Mouse (Mus musculus) lung, adult 2 months (tissue): ENCODE measurements at regions not wholly inside any gene's neighbourhood (a gene's known extent, or its start where the extent isn't known, plus 50 kb on each side); places are given as distances from the start of the nearest gene placed in this dataset.

Experiments used
- CTCF ChIP-seq: fragments of 200-500 bp; IDR thresholded peaks from 2 replicates; pipeline ENCODE4 v1.5.1; 2011; ENCODE audit warnings: mild to moderate bottlenecking, low read length, control low read depth; ENCODE audit not compliant: insufficient read depth
- POLR2A ChIP-seq: fragments of 200-500 bp; IDR thresholded peaks from 2 replicates; pipeline ENCODE4 v1.6.1; 2011; ENCODE audit warnings: low read depth, mild to moderate bottlenecking, control low read depth, low read length, borderline replicate concordance; ENCODE audit errors: extremely low read depth

DNA sequence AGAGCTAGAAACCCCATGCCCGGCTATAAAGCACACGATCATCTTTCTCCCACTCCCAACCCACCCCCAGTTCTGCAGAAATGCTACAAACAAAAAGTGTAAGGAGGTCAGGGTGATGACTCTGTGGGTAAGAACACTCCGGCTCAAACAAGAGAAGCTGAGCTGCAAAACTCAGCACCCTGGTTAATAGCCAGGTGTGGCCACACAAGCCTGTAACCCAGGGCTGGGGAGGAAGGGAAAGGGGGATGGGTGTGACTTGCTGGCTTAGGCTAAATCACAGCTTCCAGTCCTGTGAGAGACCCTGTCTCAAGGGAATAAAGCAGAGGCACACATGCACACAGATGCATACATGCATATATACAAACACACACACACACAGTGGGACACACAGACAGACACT lies 96.6 kb upstream of the Klf3 start:
- TF ChIP-seq CTCF (no peak), POLR2A (no peak)
